Mouse (Mus musculus) adrenal gland, adult 8-10 months (tissue): Measurements from ENCODE around the gene Trmt2a. TPM values are rescaled to one million over a fixed set of nuclear protein-coding genes. Genes with fewer than 3 reads are reported as not detected.

Source experiments
- DNase-seq: peaks from one replicate; pipeline ENCODE4 v3.0.0; 2022
- total RNA-seq, 4 experiments: library from RNA; stranded (reverse); gene quantifications; 2 replicates each; pipeline ENCODE4 v1.2.4; 2022

Trmt2a gene
- 10 to 100 TPM; 49.8 to 66.4 (median 59.1) TPM for total RNA-seq

GRCm38 (mm10) chr16:18248433-18249363, at the start of gene Trmt2a, which contains the start of gene Ranbp1:
TSS of gene Trmt2a (plus strand) at chr16:18248679.
TSS of gene Ranbp1 (minus strand) at chr16:18248732.
- peak; percentile 99 for DNase-seq

GRCm38 (mm10) chr16:18200062-18200461, 48.4 kb upstream of the Trmt2a start:
- DNase-seq = no peak

- DNase-seq = no peak
Measured at GRCm38 (mm10) chr16:18201620-18202019, 46.9 kb upstream of the Trmt2a start.

- no peak for DNase-seq
Measured at GRCm38 (mm10) chr16:18202061-18202460, 46.4 kb upstream of the Trmt2a start.

- DNase-seq = no peak
Measured at GRCm38 (mm10) chr16:18203430-18204091, 44.9 kb upstream of the Trmt2a start.

- no peak for DNase-seq
Measured at GRCm38 (mm10) chr16:18210701-18211416, 37.6 kb upstream of the Trmt2a start.

- peak; percentile 55 for DNase-seq
Measured at GRCm38 (mm10) chr16:18211417-18212171, 36.9 kb upstream of the Trmt2a start.

GRCm38 (mm10) chr16:18213689-18214088, 34.8 kb upstream of the Trmt2a start:
- no peak for DNase-seq

GRCm38 (mm10) chr16:18214858-18215257, 33.6 kb upstream of the Trmt2a start:
- DNase-seq = no peak

GRCm38 (mm10) chr16:18217579-18217978, 30.9 kb upstream of the Trmt2a start, which contains the start of gene Ccdc188:
TSS of gene Ccdc188 (plus strand) at chr16:18217879.
- DNase-seq = no peak

GRCm38 (mm10) chr16:18218580-18218996, 29.9 kb upstream of the Trmt2a start:
- no peak for DNase-seq

GRCm38 (mm10) chr16:18220001-18220400, 28.5 kb upstream of the Trmt2a start:
- DNase-seq = peak; percentile 34

- DNase-seq = no peak
Measured at GRCm38 (mm10) chr16:18220856-18221542, 27.5 kb upstream of the Trmt2a start.

GRCm38 (mm10) chr16:18221543-18221898, 27.0 kb upstream of the Trmt2a start:
- DNase-seq = no peak

- DNase-seq = no peak
Measured at GRCm38 (mm10) chr16:18222188-18222587, 26.3 kb upstream of the Trmt2a start.

GRCm38 (mm10) chr16:18227187-18227586, 21.3 kb upstream of the Trmt2a start:
- DNase-seq = no peak

GRCm38 (mm10) chr16:18227897-18228422, 20.5 kb upstream of the Trmt2a start:
- no peak for DNase-seq

- DNase-seq = no peak
Measured at GRCm38 (mm10) chr16:18228856-18229255, 19.6 kb upstream of the Trmt2a start.

- no peak for DNase-seq
Measured at GRCm38 (mm10) chr16:18229622-18230021, 18.9 kb upstream of the Trmt2a start.

- no peak for DNase-seq
Measured at GRCm38 (mm10) chr16:18230617-18231016, 17.9 kb upstream of the Trmt2a start.

GRCm38 (mm10) chr16:18231047-18231446, 17.4 kb upstream of the Trmt2a start:
- no peak for DNase-seq
